ENCODE assay signal across 28 mouse cellular contexts in the genomic region with DNA sequence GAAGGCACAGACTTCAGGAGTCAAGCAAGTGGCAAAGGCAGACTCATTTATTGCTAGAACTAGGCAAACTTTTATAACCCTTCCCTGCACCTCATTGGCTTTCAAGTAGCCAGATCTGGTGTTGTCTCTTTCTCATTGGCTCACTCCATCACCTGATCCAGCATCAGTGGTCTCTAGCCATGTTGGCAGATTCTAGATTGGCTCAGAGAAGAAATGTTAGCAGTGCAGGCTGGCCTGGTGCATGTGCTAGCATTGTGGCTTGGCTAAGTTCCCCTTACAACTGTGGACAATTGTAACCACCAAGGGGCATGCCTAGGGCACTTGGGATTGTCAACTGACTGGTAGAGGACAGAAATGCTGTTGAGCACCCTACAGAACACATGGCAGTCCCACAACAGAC. TPM values are rescaled to one million over a fixed set of nuclear protein-coding genes. Genes with fewer than 3 reads are reported as not detected.
DNase-seq lines count a peak whose midpoint lies in the region; TF ChIP-seq lines count a peak whose summit lies in the region.
"Had no signal": no experiment of that assay in that cellular context is flagged by ENCODE, and none has a peak within 500 bp of the region (broad histone marks: within the 10 kb centered on the region; RNA-seq: fewer than 3 reads in every experiment).

No protein-coding gene starts in this region.

- peak; percentile 16 for DNase-seq in 3T3-L1 (ENCODE audit: low read depth, low spot score)
- DNase-seq in A20 (ENCODE audit: low read depth, low spot score), result peak; percentile 15
- no peak for DNase-seq in lung, adult 2 months
- DNase-seq in layer of hippocampus, postnatal 36 days, result no peak
- DNase-seq: adrenal gland, postnatal 25 days; cerebellum, adult 18-20 months; cerebellum, postnatal 25 days; embryo, embryonic 11 days; forebrain, postnatal 0 days; heart, postnatal 36 days; kidney, adult 9 months; kidney, postnatal 10 days; left cerebral cortex, postnatal 4 days; liver, postnatal 0 days; lung, postnatal 4 days; retina, postnatal 1 day; right cerebral cortex, postnatal 14 days; thymus, postnatal 4 days had no signal

- no peak overlapping the region for H3K4me2 ChIP-seq in myocyte (ENCODE audit: low read depth)
- H3K4me2 ChIP-seq: embryonic facial prominence, embryonic 13.5 days; forebrain, embryonic 12.5 days; heart, embryonic 11.5 days; hindbrain, embryonic 14.5 days; liver, embryonic 12.5 days; midbrain, embryonic 13.5 days had no signal

- no peak overlapping the region for H3K4me3 ChIP-seq in brown adipose tissue, adult 24 weeks (ENCODE audit: insufficient read depth, low read depth, low read length)
- no peak overlapping the region for H3K4me3 ChIP-seq in myocyte
- no peak overlapping the region for H3K4me3 ChIP-seq in lung, adult 2 months (replicated peaks; ENCODE audit: extremely low read depth, low read depth, low read length)
- H3K4me3 ChIP-seq: embryonic facial prominence, embryonic 13.5 days; forebrain, embryonic 12.5 days; liver, embryonic 12.5 days; midbrain, embryonic 13.5 days had no signal

- peaks cover 18% of the 10 kb centered on the region for H3K4me1 ChIP-seq in brown adipose tissue, adult 24 weeks (ENCODE audit: control insufficient read depth, insufficient read depth, insufficient read length, low read length)
- H3K4me1 ChIP-seq in lung, adult 2 months (ENCODE audit: control insufficient read depth, insufficient read depth, low read length), result 0 out of 2 replicates have a peak, but pooled peaks cover 2% of the 10 kb centered on the region
- H3K4me1 ChIP-seq: embryonic facial prominence, embryonic 13.5 days; forebrain, embryonic 12.5 days; liver, embryonic 12.5 days; midbrain, embryonic 13.5 days had no signal

- H3ac ChIP-seq in myocyte (ENCODE audit: control insufficient read depth, insufficient read length), result no peak overlapping the region

- peaks cover 6% of the 10 kb centered on the region for H3K27me3 ChIP-seq in myocyte (ENCODE audit: control insufficient read depth, insufficient read depth, insufficient read length)
- H3K27me3 ChIP-seq: embryonic facial prominence, embryonic 13.5 days; forebrain, embryonic 12.5 days; midbrain, embryonic 13.5 days had no signal

- H3K27ac ChIP-seq in brown adipose tissue, adult 24 weeks (replicated peaks; ENCODE audit: low read depth, low read length), result peak overlapping the region; percentile 24; the same call in 1 of the 2 replicates
- H3K27ac ChIP-seq: embryonic facial prominence, embryonic 13.5 days; forebrain, embryonic 12.5 days; hindbrain, embryonic 14.5 days; liver, embryonic 12.5 days; midbrain, embryonic 13.5 days had no signal

- no peak for TF ChIP-seq POLR2A in myocyte (IDR thresholded peaks at IDR 0.05; ENCODE audit: insufficient read length, low read depth)
- TF ChIP-seq POLR2A in lung, adult 2 months (IDR thresholded peaks at IDR 0.05; ENCODE audit: borderline replicate concordance, extremely low read depth, low read depth, low read length), result no peak

- no peak for TF ChIP-seq CTCF in lung, adult 2 months (IDR thresholded peaks at IDR 0.05; ENCODE audit: insufficient read depth, low read length)

- no peaks in the 10 kb centered on the region for H3K79me2 ChIP-seq in myocyte (ENCODE audit: control insufficient read depth, insufficient read depth)

- no peaks in the 10 kb centered on the region for H3K36me3 ChIP-seq in myocyte (ENCODE audit: control insufficient read depth, insufficient read depth)
- H3K36me3 ChIP-seq: embryonic facial prominence, embryonic 13.5 days; forebrain, embryonic 12.5 days; liver, embryonic 12.5 days; midbrain, embryonic 13.5 days had no signal

TF ChIP-seq in myocyte, 11 proteins besides CTCF, POLR2A, EP300 and RAD21:
- TF ChIP-seq SRF (IDR thresholded peaks at IDR 0.05; ENCODE audit: control insufficient read depth, insufficient read length, low read depth) (no peak), USF1 (IDR thresholded peaks at IDR 0.05; ENCODE audit: low read depth) (peak; percentile 47), MYOG (IDR thresholded peaks at IDR 0.05; ENCODE audit: control insufficient read depth in 1 of 3, insufficient read depth in 1 of 3, insufficient read length in 2 of 3, low read depth in 2 of 3) (peak in 1 of 3 experiments; percentile 53)

RNA-seq across cellular contexts. Expression of gene Vwa3a, which starts 12.2 kb away (rescaled TPM):
- 1.3 and 1.7 TPM in 2 replicates for polyA plus RNA-seq in brown adipose tissue, adult 24 weeks (2012; ENCODE audit: insufficient read depth, insufficient read length, missing spikeins)
- 0.05 TPM for polyA plus RNA-seq in myocyte (2012; fragmentation: generic; extraction: Trizol)
- 7.0 and 7.3 TPM in 2 replicates for polyA plus RNA-seq in lung, adult 2 months (2012; rRNA removed)
- total RNA-seq in layer of hippocampus, postnatal 36 days (2021), result 10 to 100 TPM; 14.1 to 16.0 TPM
- total RNA-seq: megakaryocyte-erythroid progenitor cell, adult 5-6 weeks had no signal
- polyA plus RNA-seq: CD4-positive, CD25-positive, alpha-beta regulatory T cell, adult 4 months; liver, embryonic 12.5 days had no signal

Comparison
In these comparisons a context has a peak if more than half of its experiments do, and no peak if none do; other contexts are left out.
1. DNase-seq: peak in 3T3-L1 (single experiment) and A20 (single experiment); none in lung, adult 2 months (single experiment) and layer of hippocampus, postnatal 36 days (0 of 2).